Mouse (Mus musculus): ENCODE data around the gene Heatr3.

- TF ChIP-seq POLR2A (IDR thresholded peaks at IDR 0.05; ENCODE audit: borderline replicate concordance, low read depth, low read length) (no peak), CTCF (IDR thresholded peaks at IDR 0.05; ENCODE audit: low read depth, low read length) (no peak)
These were observed 44.3 kb upstream of the Heatr3 start for GRCm38 (mm10) chr8:88093367-88093766.

Data from bone marrow macrophage, adult 2 months (primary cell).